Mouse (Mus musculus) C2C12 (cell line): ENCODE results near the gene Rsad1.

Source experiments
- CEBPB ChIP-seq: IDR thresholded peaks from one replicate; pipeline ENCODE4 v1.6.1; 2011; ENCODE audit warnings: low read depth, mild to moderate bottlenecking, control low read depth, moderate library complexity
- CTCF ChIP-seq: IDR thresholded peaks from one replicate; pipeline ENCODE4 v1.5.1; 2011; ENCODE audit not compliant: control insufficient read depth, insufficient read depth, insufficient read length
- FOSL1 ChIP-seq: IDR thresholded peaks from one replicate; pipeline ENCODE4 v1.8.0; 2011; ENCODE audit warnings: mild to moderate bottlenecking, low read length; ENCODE audit not compliant: poor library complexity, insufficient read depth, severe bottlenecking
- MAX ChIP-seq: IDR thresholded peaks from one replicate; pipeline ENCODE4 v1.6.1; 2011; ENCODE audit warnings: mild to moderate bottlenecking, control low read depth
- MYOD1 ChIP-seq: IDR thresholded peaks from one replicate; pipeline ENCODE4 v1.6.1; 2011; ENCODE audit warnings: low read depth; ENCODE audit not compliant: control insufficient read depth, insufficient read length
- USF1 ChIP-seq: IDR thresholded peaks from one replicate; pipeline ENCODE4 v1.6.1; 2011; ENCODE audit warnings: low read depth, mild to moderate bottlenecking, control low read depth, moderate library complexity

DNA sequence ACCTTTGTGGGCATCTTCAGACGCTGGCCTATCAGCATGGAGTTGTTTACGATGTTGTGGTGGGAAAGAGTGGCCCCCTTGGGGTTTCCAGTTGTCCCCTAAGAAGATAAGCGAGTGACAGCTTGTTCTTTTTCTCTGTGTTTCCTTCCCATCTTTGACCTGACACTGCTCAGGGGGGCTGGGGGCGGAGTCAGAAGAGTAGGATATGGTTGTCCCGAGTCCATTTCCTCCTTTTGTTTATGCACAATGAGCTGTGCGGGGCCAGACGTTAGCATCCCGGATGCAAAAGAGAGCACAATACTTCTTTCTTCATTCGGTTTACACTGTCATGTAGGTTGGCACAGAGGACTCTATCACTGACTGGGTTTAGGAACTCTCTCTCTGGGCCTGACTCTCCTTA is 21.6 kb upstream of the Rsad1 start:
- TF ChIP-seq CTCF: no peak
- no peak for TF ChIP-seq MAX
- TF ChIP-seq USF1: no peak
- no peak for TF ChIP-seq CEBPB
- no peak for TF ChIP-seq MYOD1
- no peak for TF ChIP-seq FOSL1
